Mouse (Mus musculus): ENCODE measurements around the gene Tbc1d12. TPM values are rescaled to one million over a fixed set of nuclear protein-coding genes. Genes with fewer than 3 reads are reported as not detected.

The Tbc1d12 gene
- total and polyA plus RNA-seq, 2 experiments from 2014 or later: 1.3 to 5.8 TPM

DNA sequence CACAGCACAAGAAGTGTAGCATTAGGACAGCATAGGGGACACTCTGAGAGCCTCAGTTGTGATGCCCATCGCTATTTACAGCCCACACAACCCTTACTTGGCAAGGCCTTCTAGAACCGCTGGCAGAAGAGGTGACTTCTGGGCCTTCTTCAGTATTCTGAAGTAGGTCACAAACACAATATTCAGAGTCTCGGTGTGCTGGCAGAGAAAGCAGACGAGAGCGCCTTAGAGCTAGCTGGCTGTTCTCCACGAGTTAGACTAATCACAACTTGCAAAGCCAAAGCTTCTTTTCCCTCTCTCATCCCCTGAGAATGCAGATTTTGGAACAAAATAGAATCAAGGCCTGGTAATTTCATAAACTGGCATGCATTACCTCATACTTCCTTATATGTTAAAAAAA, 37.6 kb upstream of the Tbc1d12 start:
- Histone ChIP-seq H3K36me3 (replicated peaks; ENCODE audit: control insufficient read depth, insufficient read depth, low read length) (peaks cover 70% of the 10 kb centered on the region), H3K4me3 (ENCODE audit: low read depth, low read length) (no peak overlapping the region), H3K27ac (ENCODE audit: low read depth) (no peak overlapping the region), H3K27me3 (ENCODE audit: control insufficient read depth, insufficient read depth, low read length) (no peaks in the 10 kb centered on the region), H3K9ac (replicated peaks; ENCODE audit: low read depth, low read length) (no peak overlapping the region), H3K4me2 (ENCODE audit: low read depth, low read length) (no peak overlapping the region), H3K9me3 (replicated peaks; ENCODE audit: control insufficient read depth, low read length) (no peaks in the 10 kb centered on the region), H3K4me1 (ENCODE audit: control insufficient read depth, insufficient read depth) (no peaks in the 10 kb centered on the region)
- no peak for ATAC-seq (ENCODE audit: insufficient read depth, low read depth)
- no peak for DNase-seq (ENCODE audit: low spot score)
- no peak for TF ChIP-seq CTCF (IDR thresholded peaks at IDR 0.05; ENCODE audit: low read depth)
- TF ChIP-seq EP300 (IDR thresholded peaks at IDR 0.05; ENCODE audit: low read depth): no peak
- 79% methylated on average over 6 of the region's 6 CpGs for WGBS

DNA sequence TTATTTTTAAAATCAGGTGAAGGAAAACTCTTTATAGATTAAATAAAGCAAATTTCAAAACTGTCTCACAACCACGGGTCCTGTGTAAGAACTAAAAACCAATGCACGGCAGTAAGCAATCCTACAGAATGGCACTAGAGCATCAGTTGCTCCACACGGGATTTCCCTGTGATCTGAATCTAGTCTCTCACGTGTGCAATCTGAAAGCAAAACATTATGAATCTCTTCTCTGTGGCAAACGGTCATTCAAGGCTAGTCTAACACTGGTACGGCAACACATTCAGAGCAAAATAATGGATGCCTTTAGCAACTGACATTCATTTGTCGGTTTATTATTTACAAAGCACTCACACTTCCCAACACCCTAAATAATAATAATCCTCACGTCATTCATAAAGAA, 18.2 kb upstream of the Tbc1d12 start:
- no peak for TF ChIP-seq EP300 (IDR thresholded peaks at IDR 0.05; ENCODE audit: low read depth)
- TF ChIP-seq CTCF (IDR thresholded peaks at IDR 0.05; ENCODE audit: low read depth): no peak
- peak overlapping the region; percentile 97 for H3K4me2 ChIP-seq (ENCODE audit: low read depth, low read length)
- WGBS: 32% methylated on average over 8 of the region's 8 CpGs
- H3K27ac ChIP-seq (ENCODE audit: low read depth): no peak overlapping the region
- peak overlapping the region; percentile 95 for H3K4me3 ChIP-seq (ENCODE audit: low read depth, low read length)
- ATAC-seq (ENCODE audit: insufficient read depth, low read depth) (no peak), DNase-seq (ENCODE audit: low spot score) (no peak)
- H3K4me1 ChIP-seq (ENCODE audit: control insufficient read depth, insufficient read depth): 0 out of 2 replicates have a peak, but pooled peaks cover 8% of the 10 kb centered on the region
- no peaks in the 10 kb centered on the region for H3K27me3 ChIP-seq (ENCODE audit: control insufficient read depth, insufficient read depth, low read length)
- H3K36me3 ChIP-seq (replicated peaks; ENCODE audit: control insufficient read depth, insufficient read depth, low read length): peaks cover 22% of the 10 kb centered on the region
- no peaks in the 10 kb centered on the region for H3K9me3 ChIP-seq (replicated peaks; ENCODE audit: control insufficient read depth, low read length)
- peak overlapping the region; percentile 82 for H3K9ac ChIP-seq (replicated peaks; ENCODE audit: low read depth, low read length)

DNA sequence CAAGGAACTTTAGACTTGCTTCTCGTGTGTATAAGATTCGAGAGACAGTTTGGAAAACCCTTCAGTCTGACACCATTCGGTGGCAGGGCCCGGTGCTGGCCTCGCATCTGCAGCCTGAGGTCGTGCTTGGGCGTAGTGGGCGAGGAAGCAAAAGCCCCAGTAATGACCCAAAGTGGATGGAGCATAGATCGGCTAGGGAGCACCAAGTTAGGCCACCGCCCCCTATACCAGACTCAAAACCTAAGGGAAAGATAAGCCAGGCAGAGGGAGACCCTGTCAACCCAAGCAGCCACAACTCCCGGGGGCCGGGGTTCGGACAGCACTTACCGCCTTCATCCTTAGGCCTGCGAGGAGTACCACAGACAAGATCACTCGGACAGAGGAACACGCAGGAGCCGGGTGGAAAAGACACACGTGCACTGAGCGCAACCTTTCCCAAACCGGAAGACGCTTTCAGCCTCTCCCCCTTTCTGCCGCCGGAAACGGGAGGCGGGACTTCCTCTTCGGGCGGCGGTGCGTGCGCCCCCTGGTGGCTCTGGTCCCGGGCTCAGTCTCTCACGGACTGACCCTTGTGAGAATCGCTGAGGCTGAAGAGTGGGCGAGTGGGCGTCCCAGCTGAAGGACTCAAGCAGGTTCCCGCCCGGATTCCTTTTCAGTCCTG, 17.5 kb upstream of the Tbc1d12 start, which contains the start of gene Noc3l:
Noc3l (minus strand) TSS at position 472 of the 661 bp plus-strand sequence.
- Histone ChIP-seq H3K4me3 (ENCODE audit: low read depth, low read length) (peak within 1 kb of the TSS; percentile 95), H3K27ac (ENCODE audit: low read depth) (peak within 1 kb of the TSS; percentile 49; the same call in 1 of the 2 replicates), H3K36me3 (replicated peaks; ENCODE audit: control insufficient read depth, insufficient read depth, low read length) (peaks cover 15% of the 10 kb centered on the region), H3K9me3 (replicated peaks; ENCODE audit: control insufficient read depth, low read length) (no peaks in the 10 kb centered on the region), H3K9ac (replicated peaks; ENCODE audit: low read depth, low read length) (peak within 1 kb of the TSS; percentile 82), H3K4me2 (ENCODE audit: low read depth, low read length) (peak within 1 kb of the TSS; percentile 97), H3K27me3 (ENCODE audit: control insufficient read depth, insufficient read depth, low read length) (no peaks in the 10 kb centered on the region), H3K4me1 (ENCODE audit: control insufficient read depth, insufficient read depth) (0 out of 2 replicates have a peak, but pooled peaks cover 8% of the 10 kb centered on the region)
- peak; percentile 92 for DNase-seq (ENCODE audit: low spot score)
- no peak for TF ChIP-seq EP300 (IDR thresholded peaks at IDR 0.05; ENCODE audit: low read depth)
- TF ChIP-seq CTCF (IDR thresholded peaks at IDR 0.05; ENCODE audit: low read depth): peak; percentile 98
- peak; percentile 97 for ATAC-seq (ENCODE audit: insufficient read depth, low read depth)
- WGBS: under 1% methylated on average over 36 of the region's 38 CpGs

DNA sequence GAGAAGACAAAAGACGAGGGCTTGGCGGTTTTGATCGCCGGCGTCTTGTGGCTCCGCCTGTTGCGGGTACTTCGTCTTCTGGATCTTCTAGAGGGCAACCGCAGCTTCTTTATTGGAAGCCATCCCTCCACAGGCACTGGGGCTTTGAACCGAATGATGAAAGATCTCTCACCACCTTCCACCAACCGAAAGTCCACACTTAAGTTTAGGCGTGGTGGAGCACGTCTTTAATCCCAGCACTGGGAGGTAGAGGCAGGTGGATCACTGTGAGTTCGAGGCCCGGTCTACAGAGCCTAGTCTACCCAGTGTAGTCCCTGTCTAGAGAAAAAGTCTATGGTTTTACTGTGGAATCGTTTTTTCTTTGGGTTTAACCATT, 17.0 kb upstream of the Tbc1d12 start:
- ATAC-seq (ENCODE audit: insufficient read depth, low read depth) (peak; percentile 36; the same call in 1 of the 2 replicates), DNase-seq (ENCODE audit: low spot score) (no peak)
- Histone ChIP-seq H3K27me3 (ENCODE audit: control insufficient read depth, insufficient read depth, low read length) (no peaks in the 10 kb centered on the region), H3K27ac (ENCODE audit: low read depth) (peak overlapping the region; percentile 49; the same call in 1 of the 2 replicates), H3K4me2 (ENCODE audit: low read depth, low read length) (peak overlapping the region; percentile 97), H3K36me3 (replicated peaks; ENCODE audit: control insufficient read depth, insufficient read depth, low read length) (peaks cover 10% of the 10 kb centered on the region), H3K4me1 (ENCODE audit: control insufficient read depth, insufficient read depth) (0 out of 2 replicates have a peak, but pooled peaks cover 8% of the 10 kb centered on the region), H3K9me3 (replicated peaks; ENCODE audit: control insufficient read depth, low read length) (no peaks in the 10 kb centered on the region), H3K9ac (replicated peaks; ENCODE audit: low read depth, low read length) (peak overlapping the region; percentile 82), H3K4me3 (ENCODE audit: low read depth, low read length) (peak overlapping the region; percentile 95)
- 12% methylated on average over 16 of the region's 16 CpGs for WGBS
- TF ChIP-seq CTCF (IDR thresholded peaks at IDR 0.05; ENCODE audit: low read depth): no peak

DNA sequence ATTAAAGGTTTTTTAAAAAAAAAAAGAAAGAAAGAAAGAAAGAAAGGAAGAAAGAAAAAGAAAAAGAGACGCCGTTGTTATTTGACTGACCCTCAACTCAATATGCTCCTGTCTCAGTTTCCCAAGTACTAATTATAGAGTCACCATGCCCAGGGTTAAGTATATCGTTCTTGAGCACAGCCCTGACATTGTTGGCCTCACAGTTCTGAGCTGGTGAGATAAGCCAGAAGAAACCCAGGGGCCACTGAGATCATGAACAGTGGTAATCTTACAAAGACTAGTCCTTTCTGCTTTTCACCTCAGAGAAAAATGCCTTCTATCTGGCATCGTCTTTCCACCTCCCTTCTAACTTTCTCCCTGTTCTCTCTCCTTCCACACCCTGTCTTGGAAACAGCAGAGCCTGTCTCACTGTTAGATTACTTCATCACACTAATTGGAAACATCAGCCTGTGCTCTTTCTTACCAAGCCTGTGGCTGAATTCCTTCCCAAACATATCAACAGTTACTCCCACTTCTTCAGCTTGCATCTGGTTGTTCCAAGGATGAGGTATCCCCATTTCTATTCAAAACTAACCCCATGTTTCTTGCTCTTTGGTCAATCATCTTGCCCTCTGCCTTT, 16.1 kb upstream of the Tbc1d12 start:
- H3K27me3 ChIP-seq (ENCODE audit: control insufficient read depth, insufficient read depth, low read length): no peaks in the 10 kb centered on the region
- WGBS: 56% methylated on average over 4 of the region's 4 CpGs
- H3K4me1 ChIP-seq (ENCODE audit: control insufficient read depth, insufficient read depth): 0 out of 2 replicates have a peak, but pooled peaks cover 8% of the 10 kb centered on the region
- H3K9ac ChIP-seq (replicated peaks; ENCODE audit: low read depth, low read length): no peak overlapping the region
- peaks cover 1% of the 10 kb centered on the region; the same call in 1 of the 2 replicates for H3K36me3 ChIP-seq (replicated peaks; ENCODE audit: control insufficient read depth, insufficient read depth, low read length)
- TF ChIP-seq CTCF (IDR thresholded peaks at IDR 0.05; ENCODE audit: low read depth): no peak
- no peak for TF ChIP-seq EP300 (IDR thresholded peaks at IDR 0.05; ENCODE audit: low read depth)
- H3K4me2 ChIP-seq (ENCODE audit: low read depth, low read length): no peak overlapping the region
- no peak overlapping the region for H3K27ac ChIP-seq (ENCODE audit: low read depth)
- no peak for ATAC-seq (ENCODE audit: insufficient read depth, low read depth)
- DNase-seq (ENCODE audit: low spot score): no peak
- H3K9me3 ChIP-seq (replicated peaks; ENCODE audit: control insufficient read depth, low read length): no peaks in the 10 kb centered on the region
- H3K4me3 ChIP-seq (ENCODE audit: low read depth, low read length): no peak overlapping the region
